Comparison of ENCODE assay signal across 17 mouse cellular contexts in the genomic region with DNA sequence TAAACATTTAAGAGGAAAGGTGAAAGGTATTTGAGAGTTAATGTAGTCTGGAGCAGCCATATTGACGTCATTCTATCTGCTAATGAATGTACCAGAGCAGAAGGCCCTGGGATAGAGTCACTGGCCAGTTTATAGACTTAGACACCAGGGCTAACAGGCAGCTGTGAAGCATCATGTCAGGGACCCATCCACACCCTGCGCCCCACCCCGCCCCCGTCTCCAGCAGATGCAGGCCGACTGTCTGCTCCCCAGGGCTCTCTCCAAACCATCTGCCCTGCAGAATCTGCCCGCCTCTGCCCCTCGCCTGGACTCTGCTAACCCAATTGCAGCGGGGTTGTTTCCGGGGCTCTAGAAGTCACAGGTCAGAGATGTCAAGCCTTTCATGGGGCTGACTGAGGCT. TPM values are rescaled to one million over a fixed set of nuclear protein-coding genes. Genes with fewer than 3 reads are reported as not detected.
DNase-seq lines count a peak whose midpoint lies in the region; ATAC-seq and TF ChIP-seq lines count a peak whose summit lies in the region.
"Had no signal": no experiment of that assay in that cellular context is flagged by ENCODE, and none has a peak within 500 bp of the region (broad histone marks: within the 10 kb centered on the region; RNA-seq: fewer than 3 reads in every experiment).

No protein-coding gene starts in this region.

- no peak for ATAC-seq in forebrain, embryonic 12.5 days (ENCODE audit: low FRiP score)
- ATAC-seq in forebrain, embryonic 16.5 days, result no peak
- no peak for ATAC-seq in midbrain, postnatal 0 days (ENCODE audit: low FRiP score)

- no peaks in the 10 kb centered on the region for H3K27me3 ChIP-seq in forebrain, embryonic 12.5 days
- H3K27me3 ChIP-seq in forebrain, embryonic 16.5 days (replicated peaks; ENCODE audit: control insufficient read depth, insufficient read depth, low read length), result no peaks in the 10 kb centered on the region
- no peaks in the 10 kb centered on the region for H3K27me3 ChIP-seq in midbrain, embryonic 10.5 days (ENCODE audit: low read depth, poor library complexity, severe bottlenecking)
- H3K27me3 ChIP-seq in midbrain, postnatal 0 days (ENCODE audit: insufficient read depth, low read length), result no peaks in the 10 kb centered on the region
- H3K27me3 ChIP-seq: limb, embryonic 12.5 days had no signal

- no peak for TF ChIP-seq CTCF in midbrain, postnatal 0 days (IDR thresholded peaks at IDR 0.05)
- TF ChIP-seq CTCF in left cerebral cortex, adult 2 months (IDR thresholded peaks at IDR 0.05), result no peak

- H3K4me1 ChIP-seq in forebrain, embryonic 12.5 days, result peaks cover 23% of the 10 kb centered on the region
- H3K4me1 ChIP-seq in forebrain, embryonic 16.5 days (replicated peaks; ENCODE audit: control insufficient read depth, insufficient read depth, low read length), result peaks cover 10% of the 10 kb centered on the region
- peaks cover 50% of the 10 kb centered on the region for H3K4me1 ChIP-seq in midbrain, embryonic 10.5 days
- H3K4me1 ChIP-seq in midbrain, postnatal 0 days (ENCODE audit: insufficient read depth, low read length), result no peaks in the 10 kb centered on the region
- peaks cover 3 to 13% of the 10 kb centered on the region in 2 experiments; a peak in 3 of 4 replicates for H3K4me1 ChIP-seq in ES-E14 (ENCODE audit: control insufficient read depth in 2 of 2, insufficient read depth in 2 of 2, low read length in 2 of 2, poor library complexity in 1 of 2)

- WGBS in forebrain, embryonic 12.5 days, result 48% methylated on average over 9 of the region's 9 CpGs
- WGBS in forebrain, embryonic 16.5 days, result 72% methylated on average over 9 of the region's 9 CpGs
- WGBS in midbrain, embryonic 10.5 days, result 51% methylated on average over 9 of the region's 9 CpGs
- WGBS in midbrain, postnatal 0 days, result 49% methylated on average over 9 of the region's 9 CpGs

- peak; percentile 50 for DNase-seq in midbrain, embryonic 10.5 days (ENCODE audit: low spot score)
- no peak for DNase-seq in midbrain, postnatal 0 days (ENCODE audit: low spot score)
- DNase-seq in ES-E14 (ENCODE audit: low read depth, low spot score), result no peak
- peak; percentile 41 for DNase-seq in mesoderm, embryonic 11.5 days (ENCODE audit: low read depth, low spot score)
- DNase-seq in left cerebral cortex, adult 2 months (ENCODE audit: extremely low spot score in 1 of 2, low spot score in 2 of 2), result no peak
- DNase-seq in heart, adult 18-20 months, result no peak
- DNase-seq: adrenal gland, postnatal 36 days; B cell, adult 2 months; cerebellum, postnatal 36 days; gastrocnemius, postnatal 25 days; lung, postnatal 4 days; thymus, postnatal 36 days had no signal

- in situ Hi-C loops in ES-E14 (cut with MboI; ENCODE audit: low sequenced_read_pairs in 2 of 2, unreplicated experiment in 2 of 2), result no loop called here

- no peaks in the 10 kb centered on the region for H3K36me3 ChIP-seq in forebrain, embryonic 12.5 days (replicated peaks)
- no peaks in the 10 kb centered on the region for H3K36me3 ChIP-seq in forebrain, embryonic 16.5 days (ENCODE audit: control insufficient read depth, insufficient read depth)
- H3K36me3 ChIP-seq in midbrain, embryonic 10.5 days, result no peaks in the 10 kb centered on the region
- H3K36me3 ChIP-seq in midbrain, postnatal 0 days (ENCODE audit: insufficient read depth, low read length), result no peaks in the 10 kb centered on the region
- no peaks in the 10 kb centered on the region for H3K36me3 ChIP-seq in ES-E14 (ENCODE audit: control insufficient read depth, insufficient read depth, low read length, poor library complexity, severe bottlenecking)
- H3K36me3 ChIP-seq: heart, embryonic 13.5 days; limb, embryonic 12.5 days had no signal

- intact Hi-C loops in left cerebral cortex, adult 2 months (cut with DNase I), result no loop called here

- H3K9me3 ChIP-seq in forebrain, embryonic 12.5 days, result no peaks in the 10 kb centered on the region
- no peaks in the 10 kb centered on the region for H3K9me3 ChIP-seq in forebrain, embryonic 16.5 days (ENCODE audit: control insufficient read depth, low read length)
- H3K9me3 ChIP-seq in midbrain, embryonic 10.5 days (replicated peaks), result no peaks in the 10 kb centered on the region
- no peaks in the 10 kb centered on the region for H3K9me3 ChIP-seq in midbrain, postnatal 0 days (ENCODE audit: low read length)
- no peaks in the 10 kb centered on the region for H3K9me3 ChIP-seq in ES-E14 (ENCODE audit: control insufficient read depth, insufficient read depth, low read depth, low read length)
- H3K9me3 ChIP-seq: heart, embryonic 13.5 days; limb, embryonic 12.5 days had no signal

- no peak overlapping the region for H3K4me2 ChIP-seq in forebrain, embryonic 12.5 days
- no peak overlapping the region for H3K4me2 ChIP-seq in forebrain, embryonic 16.5 days (ENCODE audit: low read length)
- H3K4me2 ChIP-seq in midbrain, postnatal 0 days (ENCODE audit: low read depth, low read length, poor library complexity, severe bottlenecking), result no peak overlapping the region
- H3K4me2 ChIP-seq: heart, embryonic 13.5 days; limb, embryonic 12.5 days had no signal

- peak overlapping the region; percentile 51; the same call in 1 of the 2 replicates for H3K27ac ChIP-seq in forebrain, embryonic 12.5 days
- H3K27ac ChIP-seq in forebrain, embryonic 16.5 days (ENCODE audit: low read length), result no peak overlapping the region
- peak overlapping the region; percentile 92 for H3K27ac ChIP-seq in midbrain, embryonic 10.5 days (replicated peaks)
- no peak overlapping the region for H3K27ac ChIP-seq in midbrain, postnatal 0 days (ENCODE audit: low read depth, low read length)
- no peak overlapping the region for H3K27ac ChIP-seq in ES-E14 (ENCODE audit: insufficient read depth, low read depth, low read length, poor library complexity, severe bottlenecking)
- no peak overlapping the region for H3K27ac ChIP-seq in left cerebral cortex, adult 2 months
- H3K27ac ChIP-seq: heart, embryonic 13.5 days; limb, embryonic 12.5 days had no signal

- H3K4me3 ChIP-seq in forebrain, embryonic 12.5 days (replicated peaks), result no peak overlapping the region
- H3K4me3 ChIP-seq in forebrain, embryonic 16.5 days (replicated peaks; ENCODE audit: low read length), result no peak overlapping the region
- no peak overlapping the region; the same call in 1 of the 2 replicates for H3K4me3 ChIP-seq in midbrain, embryonic 10.5 days
- no peak overlapping the region for H3K4me3 ChIP-seq in midbrain, postnatal 0 days (ENCODE audit: low read depth, low read length)
- H3K4me3 ChIP-seq in ES-E14 (ENCODE audit: insufficient read depth in 1 of 2, low read depth in 1 of 2, low read length in 2 of 2, poor library complexity in 1 of 2, severe bottlenecking in 1 of 2), result no peak overlapping the region
- H3K4me3 ChIP-seq in left cerebral cortex, adult 2 months, result no peak overlapping the region
- H3K4me3 ChIP-seq: heart, embryonic 13.5 days; limb, embryonic 12.5 days had no signal

- H3K9ac ChIP-seq in forebrain, embryonic 12.5 days, result no peak overlapping the region
- no peak overlapping the region for H3K9ac ChIP-seq in forebrain, embryonic 16.5 days (replicated peaks; ENCODE audit: low read depth, low read length)
- H3K9ac ChIP-seq in midbrain, postnatal 0 days (replicated peaks; ENCODE audit: low read length, poor library complexity, severe bottlenecking), result no peak overlapping the region
- H3K9ac ChIP-seq in ES-E14 (ENCODE audit: insufficient read depth, low read depth, low read length, poor library complexity, severe bottlenecking), result peak overlapping the region; percentile 9; the same call in 1 of the 2 replicates
- H3K9ac ChIP-seq: heart, embryonic 13.5 days; limb, embryonic 12.5 days had no signal

RNA-seq across cellular contexts. Expression of gene Cox6a1, which starts 23.0 kb away (rescaled TPM):
- 728 and 759 TPM in 2 replicates for polyA plus RNA-seq in forebrain, embryonic 12.5 days (2016; fragmentation: Nextera tagmentation; extraction: Ambion mirVana)
- polyA plus RNA-seq in forebrain, embryonic 16.5 days (2015; fragmentation: Nextera tagmentation; extraction: Ambion mirVana), result 864 and 925 TPM in 2 replicates
- 861 and 874 TPM in 2 replicates for polyA plus RNA-seq in midbrain, embryonic 10.5 days (2016; fragmentation: Nextera tagmentation; extraction: Ambion mirVana)
- total RNA-seq in midbrain, postnatal 0 days (2014; rRNA removed), result 1,189 and 1,342 TPM in 2 replicates
- 1,504 and 1,624 TPM in 2 replicates for polyA plus RNA-seq in midbrain, postnatal 0 days (2015; fragmentation: Nextera tagmentation; extraction: Ambion mirVana)
- total RNA-seq in ES-E14 (2012; rRNA removed), result 936 and 1,706 TPM in 2 replicates
- 100 to 1,000 TPM; 701 to 719 TPM for total RNA-seq in left cerebral cortex, adult 2 months (2021)
- 100 to 1,000 TPM; 273 to 280 TPM for total RNA-seq in heart, adult 18-20 months (2021)

RNA-seq across cellular contexts. Expression of gene Triap1, which starts 30.7 kb away (rescaled TPM):
- 54.5 and 55.6 TPM in 2 replicates for polyA plus RNA-seq in forebrain, embryonic 12.5 days (2016; fragmentation: Nextera tagmentation; extraction: Ambion mirVana)
- 59.9 and 62.3 TPM in 2 replicates for polyA plus RNA-seq in forebrain, embryonic 16.5 days (2015; fragmentation: Nextera tagmentation; extraction: Ambion mirVana)
- polyA plus RNA-seq in midbrain, embryonic 10.5 days (2016; fragmentation: Nextera tagmentation; extraction: Ambion mirVana), result 56.4 and 60.8 TPM in 2 replicates
- total RNA-seq in midbrain, postnatal 0 days (2014; rRNA removed), result 10.7 and 16.9 TPM in 2 replicates
- polyA plus RNA-seq in midbrain, postnatal 0 days (2015; fragmentation: Nextera tagmentation; extraction: Ambion mirVana), result 53.8 and 54.5 TPM in 2 replicates
- total RNA-seq in ES-E14 (2012; rRNA removed), result 21.5 and 30.7 TPM in 2 replicates
- 10 to 100 TPM; 21.4 to 24.5 TPM for total RNA-seq in left cerebral cortex, adult 2 months (2021)
- total RNA-seq in heart, adult 18-20 months (2021), result 10 to 100 TPM; 26.9 to 28.4 TPM

RNA-seq across cellular contexts. Expression of gene Gatc, which starts 30.8 kb away (rescaled TPM):
- polyA plus RNA-seq in forebrain, embryonic 12.5 days (2016; fragmentation: Nextera tagmentation; extraction: Ambion mirVana), result 41.5 and 42.1 TPM in 2 replicates
- 35.9 and 40.7 TPM in 2 replicates for polyA plus RNA-seq in forebrain, embryonic 16.5 days (2015; fragmentation: Nextera tagmentation; extraction: Ambion mirVana)
- polyA plus RNA-seq in midbrain, embryonic 10.5 days (2016; fragmentation: Nextera tagmentation; extraction: Ambion mirVana), result 36.9 and 41.3 TPM in 2 replicates
- 17.6 and 27.8 TPM in 2 replicates for total RNA-seq in midbrain, postnatal 0 days (2014; rRNA removed)
- 39.2 and 42.4 TPM in 2 replicates for polyA plus RNA-seq in midbrain, postnatal 0 days (2015; fragmentation: Nextera tagmentation; extraction: Ambion mirVana)
- total RNA-seq in ES-E14 (2012; rRNA removed), result 1.9 and 3.1 TPM in 2 replicates
- total RNA-seq in left cerebral cortex, adult 2 months (2021), result 10 to 100 TPM; 20.6 to 20.9 TPM
- total RNA-seq in heart, adult 18-20 months (2021), result 10 to 100 TPM; 17.2 to 18.0 TPM

RNA-seq across cellular contexts. Expression of gene Srsf9, which starts 44.8 kb away (rescaled TPM):
- 353 and 383 TPM in 2 replicates for polyA plus RNA-seq in forebrain, embryonic 12.5 days (2016; fragmentation: Nextera tagmentation; extraction: Ambion mirVana)
- polyA plus RNA-seq in forebrain, embryonic 16.5 days (2015; fragmentation: Nextera tagmentation; extraction: Ambion mirVana), result 165 and 183 TPM in 2 replicates
- polyA plus RNA-seq in midbrain, embryonic 10.5 days (2016; fragmentation: Nextera tagmentation; extraction: Ambion mirVana), result 396 and 421 TPM in 2 replicates
- 44.1 and 45.5 TPM in 2 replicates for total RNA-seq in midbrain, postnatal 0 days (2014; rRNA removed)
- 88.0 and 93.8 TPM in 2 replicates for polyA plus RNA-seq in midbrain, postnatal 0 days (2015; fragmentation: Nextera tagmentation; extraction: Ambion mirVana)
- total RNA-seq in ES-E14 (2012; rRNA removed), result 42.6 and 57.2 TPM in 2 replicates
- 10 to 100 TPM; 68.0 to 74.5 TPM for total RNA-seq in left cerebral cortex, adult 2 months (2021)
- 10 to 100 TPM; 18.2 to 19.2 TPM for total RNA-seq in heart, adult 18-20 months (2021)

RNA-seq across cellular contexts. Expression of gene Msi1, which starts 57.7 kb away (rescaled TPM):
- 161 and 182 TPM in 2 replicates for polyA plus RNA-seq in forebrain, embryonic 12.5 days (2016; fragmentation: Nextera tagmentation; extraction: Ambion mirVana)
- 53.9 and 62.2 TPM in 2 replicates for polyA plus RNA-seq in forebrain, embryonic 16.5 days (2015; fragmentation: Nextera tagmentation; extraction: Ambion mirVana)
- 190 and 232 TPM in 2 replicates for polyA plus RNA-seq in midbrain, embryonic 10.5 days (2016; fragmentation: Nextera tagmentation; extraction: Ambion mirVana)
- total RNA-seq in midbrain, postnatal 0 days (2014; rRNA removed), result 72.5 and 82.9 TPM in 2 replicates
- polyA plus RNA-seq in midbrain, postnatal 0 days (2015; fragmentation: Nextera tagmentation; extraction: Ambion mirVana), result 41.1 and 52.1 TPM in 2 replicates
- total RNA-seq in ES-E14 (2012; rRNA removed), result 5.6 and 9.0 TPM in 2 replicates
- 10 to 100 TPM; 46.1 to 51.8 TPM for total RNA-seq in left cerebral cortex, adult 2 months (2021)
- under 1 TPM; 0.40 to 0.67 TPM for total RNA-seq in heart, adult 18-20 months (2021)
- total RNA-seq: hematopoietic stem cell, adult 5-6 weeks had no signal

Comparison
In these comparisons a context has a peak if more than half of its experiments do, and no peak if none do; other contexts are left out.
1. H3K27ac ChIP-seq: peak in forebrain, embryonic 12.5 days (single experiment) and midbrain, embryonic 10.5 days (single experiment); none in forebrain, embryonic 16.5 days (single experiment), midbrain, postnatal 0 days (single experiment), ES-E14 (single experiment) and left cerebral cortex, adult 2 months (single experiment).
2. DNase-seq: peak in midbrain, embryonic 10.5 days (single experiment) and mesoderm, embryonic 11.5 days (single experiment); none in midbrain, postnatal 0 days (single experiment), ES-E14 (single experiment), left cerebral cortex, adult 2 months (0 of 2) and heart, adult 18-20 months (0 of 2).